Mouse (Mus musculus): ENCODE results near the gene Stard5. TPM values are rescaled to one million over a fixed set of nuclear protein-coding genes. Genes with fewer than 3 reads are reported as not detected.

Stard5 gene
- total RNA-seq, 1 experiment from 2014 or later = 40.5 TPM

GRCm38 (mm10) chr7:83662711-83663375, 31.1 kb downstream of the Stard5 start:
- DNase-seq = no peak

DNA sequence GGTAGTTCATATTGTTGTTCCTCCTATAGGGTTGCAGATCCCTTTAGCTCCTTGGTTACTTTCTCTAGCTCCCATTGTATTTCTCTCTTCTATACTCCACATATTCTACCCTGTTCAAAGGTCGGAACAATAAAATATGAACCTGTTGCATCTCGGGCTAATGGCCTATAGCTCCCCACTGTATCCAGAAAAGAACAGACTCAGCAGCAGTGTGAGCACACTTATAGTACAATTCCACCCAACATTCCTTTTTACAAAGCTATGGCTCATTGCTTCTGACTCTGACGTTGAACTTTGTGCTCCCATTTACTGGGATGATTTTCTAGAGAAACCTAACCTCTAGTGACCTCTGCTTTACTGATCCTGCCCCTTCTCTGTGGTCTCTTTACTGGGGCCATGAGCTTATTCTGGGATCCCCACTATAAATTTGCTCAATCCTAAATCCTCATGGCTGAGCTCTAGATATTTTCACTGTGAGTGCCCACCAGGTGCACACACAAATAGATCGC, 34.4 kb downstream of the Stard5 start:
- DNase-seq = no peak

DNA sequence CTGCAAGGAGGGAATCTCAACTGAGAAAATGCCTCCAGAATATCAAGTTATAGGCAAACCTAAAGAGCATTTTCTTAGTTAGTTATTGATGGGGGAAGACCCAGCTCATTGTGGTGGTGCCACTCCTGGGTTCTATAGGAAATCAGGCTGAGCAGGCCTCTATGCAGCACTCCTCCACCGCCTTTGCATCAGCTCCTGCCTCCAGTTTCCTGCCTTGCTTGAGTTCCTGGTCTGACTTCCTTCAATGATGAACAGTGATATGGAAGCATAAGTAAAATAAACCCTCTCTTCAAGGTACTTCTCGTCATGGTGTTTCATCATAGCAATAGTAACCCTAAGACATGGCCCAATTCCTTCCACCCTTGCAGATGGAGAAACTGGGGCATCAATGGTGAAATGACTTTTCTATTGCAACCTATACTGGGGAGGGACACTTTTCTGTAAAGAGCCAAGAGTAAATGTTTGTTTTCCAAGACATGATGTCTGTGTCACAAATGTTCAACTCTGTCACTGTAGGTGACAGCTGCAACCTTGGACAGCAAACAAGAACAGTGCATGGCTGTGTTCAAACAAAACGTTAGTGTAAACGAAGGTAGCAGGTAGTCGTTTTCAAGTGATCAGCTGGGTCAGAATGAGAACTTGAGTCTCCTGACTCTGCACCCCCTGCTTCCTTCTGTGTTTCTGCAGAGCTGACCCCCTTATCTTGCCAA, 36.3 kb downstream of the Stard5 start:
- DNase-seq = no peak

GRCm38 (mm10) chr7:83668724-83669123, 37.0 kb downstream of the Stard5 start:
- DNase-seq = peak; percentile 75

GRCm38 (mm10) chr7:83671573-83671972, 39.8 kb downstream of the Stard5 start:
- no peak for DNase-seq

- DNase-seq = peak; percentile 36
Observed at GRCm38 (mm10) chr7:83675545-83676254, 43.9 kb downstream of the Stard5 start.

- no peak for DNase-seq
Observed at GRCm38 (mm10) chr7:83677296-83677695, 45.5 kb downstream of the Stard5 start.

GRCm38 (mm10) chr7:83678506-83678905, 46.7 kb downstream of the Stard5 start:
- no peak for DNase-seq

DNA sequence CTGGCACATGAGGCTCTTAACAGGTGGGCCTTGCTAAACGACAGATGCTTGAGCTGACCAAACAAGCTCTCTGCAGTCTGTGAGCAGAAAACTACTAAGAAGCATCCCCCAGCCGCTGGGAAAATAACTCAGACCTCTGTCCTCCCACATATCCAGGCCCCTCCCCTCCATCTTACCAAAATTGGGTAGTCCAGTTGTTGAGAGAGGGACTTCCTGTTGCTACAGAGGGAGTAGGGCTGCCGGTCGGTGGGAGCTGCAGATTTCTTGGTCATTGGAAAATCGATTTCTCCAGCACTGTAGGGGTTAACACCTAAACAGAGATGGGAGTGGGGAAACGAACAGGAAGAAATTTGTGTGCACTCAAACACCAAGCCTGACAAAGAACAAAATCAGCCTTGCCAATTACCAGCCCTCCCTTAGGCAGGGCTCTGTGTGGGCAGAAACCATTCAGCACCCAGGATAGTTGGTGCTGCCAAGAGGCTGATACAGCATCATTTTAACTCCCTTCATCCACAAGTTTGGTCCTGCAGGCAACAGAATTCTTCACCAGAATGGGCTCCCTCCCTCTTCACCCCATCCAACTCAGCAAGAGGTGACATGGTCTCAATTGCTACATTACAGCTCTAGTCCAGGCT, 51.0 kb downstream of the Stard5 start:
- no peak for DNase-seq

GRCm38 (mm10) chr7:83695449-83696212, 63.9 kb downstream of the Stard5 start:
- DNase-seq = peak; percentile 29

DNA sequence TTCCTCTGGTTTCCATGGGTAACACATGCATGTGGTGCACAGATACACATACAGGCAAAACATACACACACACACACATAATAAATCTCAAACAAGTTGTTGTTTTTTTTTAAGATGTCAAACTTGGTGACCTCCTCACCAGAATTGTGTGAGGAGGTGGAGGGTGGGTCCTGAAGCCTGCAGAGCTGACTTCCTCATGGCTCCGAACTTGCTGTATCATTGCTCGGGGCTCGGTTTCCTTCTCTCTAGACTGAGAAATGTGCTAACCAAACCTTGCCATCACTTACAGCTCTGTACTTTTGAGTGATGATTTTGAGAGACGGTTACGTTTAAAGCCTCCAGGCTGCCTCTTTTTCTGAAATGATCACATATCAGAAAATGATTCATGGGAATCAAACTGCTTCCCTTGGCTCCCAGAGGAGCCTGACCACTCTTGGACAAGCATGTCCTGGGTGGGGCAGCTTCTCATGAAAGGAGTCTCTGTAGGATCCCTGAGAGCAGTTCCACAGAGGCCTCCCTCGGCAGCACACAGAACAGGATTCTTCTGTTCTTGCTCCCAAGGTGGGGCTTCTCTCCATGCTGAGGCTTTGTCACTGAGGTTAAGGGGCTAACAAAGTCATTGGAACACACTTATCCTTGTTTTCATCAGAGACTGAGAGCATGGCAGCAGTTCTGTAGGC, 67.4 kb downstream of the Stard5 start:
- DNase-seq = no peak

Other genes with a start within 250 kb of the Stard5 start
- 0.30 and 0.90 TPM in 2 replicates for gene Tmc3, start 47.0 kb upstream of the Stard5 start, total RNA-seq (2021)
- 5.7 and 16.0 TPM in 2 replicates for gene Il16, start 113.8 kb downstream of the Stard5 start, total RNA-seq (2021)
- 0.38 TPM in 1 of 2 replicates, not detected in the other for gene Cfap161, start 162.9 kb downstream of the Stard5 start, total RNA-seq (2021)